Mouse (Mus musculus) lung, embryonic 16.5 days (tissue): ENCODE data around the gene Ccdc78. TPM values are rescaled to one million over a fixed set of nuclear protein-coding genes. Genes with fewer than 3 reads are reported as not detected.

Experiments used
- ATAC-seq: fragments of 200-750 bp; cut with Nextera tagmentation; 2 replicates; pipeline ENCODE4 v1.8.0; 2017; ENCODE audit warnings: low read depth, mild to moderate bottlenecking, moderate library complexity
- H3K27ac ChIP-seq: fragments of 300-500 bp; sonication (generic); 2 replicates; pipeline ENCODE4 v1.5.1; 2014; ENCODE audit warnings: mild to moderate bottlenecking, control low read depth, low read length
- H3K27me3 ChIP-seq: fragments of 300-500 bp; sonication (generic); 2 replicates; pipeline ENCODE4 v1.6.1; 2014; ENCODE audit warnings: low read depth, low read length, mixed read lengths; ENCODE audit not compliant: control insufficient read depth, insufficient read depth
- H3K36me3 ChIP-seq: fragments of 300-500 bp; sonication (generic); 2 replicates; pipeline ENCODE4 v1.6.1; 2014; ENCODE audit warnings: low read length; ENCODE audit not compliant: control insufficient read depth, insufficient read depth
- H3K4me1 ChIP-seq: fragments of 300-500 bp; sonication (generic); replicated peaks from 2 replicates; pipeline ENCODE4 v1.6.1; 2014; ENCODE audit warnings: low read length, mixed read lengths; ENCODE audit not compliant: control insufficient read depth, insufficient read depth
- H3K4me2 ChIP-seq: fragments of 300-500 bp; sonication (generic); 2 replicates; pipeline ENCODE4 v1.6.1; 2014; ENCODE audit warnings: low read depth, low read length, control low read depth
- H3K4me3 ChIP-seq: fragments of 300-500 bp; sonication (generic); 2 replicates; pipeline ENCODE4 v1.5.1; 2014; ENCODE audit warnings: mild to moderate bottlenecking, low read length, control low read depth
- H3K9ac ChIP-seq: fragments of 300-500 bp; sonication (generic); 2 replicates; pipeline ENCODE4 v1.6.1; 2014; ENCODE audit warnings: low read length, control low read depth
- H3K9me3 ChIP-seq: fragments of 300-500 bp; sonication (generic); 2 replicates; pipeline ENCODE4 v1.6.1; 2016; ENCODE audit warnings: low read length; ENCODE audit not compliant: control insufficient read depth
- WGBS: fragments of 180-500 bp; shearing (Covaris S2); extraction: QIAGEN DNeasy Blood & Tissue Kit; methylation state at CpG from one replicate; pipeline ENCODE4 v1.1.7; 2014; 5-methylcytosine and 5-hydroxymethylcytosine counted together
- polyA plus RNA-seq: library from polyadenylated mRNA; unstranded; fragments of >200 nt; fragmentation: Nextera tagmentation; extraction: Ambion mirVana; gene quantifications from 2 replicates; pipeline ENCODE4 v1.2.1, GENCODE M21; 2015

The Ccdc78 gene
- polyA plus RNA-seq, 1 experiment from 2014 or later, result 2.1 TPM

DNA sequence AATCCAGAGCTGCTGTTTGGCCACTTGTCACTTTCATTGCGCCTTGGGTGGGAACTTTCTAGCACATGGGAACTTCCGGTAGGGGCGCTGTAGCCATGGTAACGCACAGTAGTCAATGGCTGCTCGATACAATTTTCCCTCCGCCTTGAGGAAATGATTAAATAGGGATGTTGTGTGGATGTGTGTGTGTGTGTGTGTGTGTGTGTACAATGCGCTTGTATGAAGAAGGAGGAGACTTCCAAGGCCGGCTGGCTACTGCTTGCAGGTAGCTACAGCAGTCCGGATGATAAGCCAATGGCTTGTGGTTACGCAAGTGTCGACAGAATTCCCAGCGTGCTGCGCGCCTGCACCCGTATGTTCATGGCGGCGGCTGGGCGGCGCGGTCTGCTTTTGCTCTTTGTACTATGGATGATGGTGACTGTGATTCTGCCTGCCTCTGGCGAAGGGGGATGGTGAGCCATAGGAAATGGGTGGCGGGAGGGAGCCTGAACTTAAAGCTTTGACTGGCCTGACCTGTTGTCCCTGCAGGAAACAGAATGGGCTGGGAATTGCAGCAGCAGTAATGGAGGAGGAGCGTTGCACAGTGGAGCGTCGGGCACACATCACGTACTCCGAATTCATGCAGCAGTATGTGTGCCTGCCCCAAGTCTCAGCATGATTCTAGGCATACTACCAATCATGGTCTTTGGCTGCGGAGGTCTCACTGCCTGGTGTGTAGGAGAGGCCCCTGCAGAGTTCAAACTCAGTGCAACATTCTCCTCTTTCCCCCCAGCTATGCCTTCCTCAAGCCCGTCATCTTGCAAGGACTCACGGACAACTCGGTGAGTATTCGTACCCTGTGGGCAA lies 42.6 kb downstream of the Ccdc78 start, which contains the start of gene Jmjd8:
Gene Jmjd8 (plus strand): TSS at position 156 of the 846 bp plus-strand sequence.
- peak; percentile 23 for ATAC-seq

GRCm38 (mm10) chr17:25829558-25830017 lies 43.2 kb downstream of the Ccdc78 start:
- Histone ChIP-seq H3K9ac (peak overlapping the region; percentile 85), H3K4me1 (peaks cover 44% of the 10 kb centered on the region), H3K4me2 (peak overlapping the region; percentile 84), H3K4me3 (peak overlapping the region; percentile 72), H3K27me3 (no peaks in the 10 kb centered on the region), H3K9me3 (no peaks in the 10 kb centered on the region), H3K36me3 (peaks cover 14% of the 10 kb centered on the region), H3K27ac (peak overlapping the region; percentile 92)
- WGBS, result 32% methylated on average over 8 of the region's 8 CpGs
- ATAC-seq, result no peak

More for the DNA sequence above, 42.6 kb downstream of the Ccdc78 start, which contains the start of gene Jmjd8:
- Histone ChIP-seq H3K4me1 (peaks cover 44% of the 10 kb centered on the region), H3K27ac (peak within 1 kb of the TSS; percentile 92), H3K27me3 (no peaks in the 10 kb centered on the region), H3K9me3 (no peaks in the 10 kb centered on the region), H3K4me3 (peak within 1 kb of the TSS; percentile 72), H3K4me2 (peak within 1 kb of the TSS; percentile 84), H3K9ac (peak within 1 kb of the TSS; percentile 85), H3K36me3 (peaks cover 14% of the 10 kb centered on the region)
- WGBS, result 0% methylated on average over 32 of the region's 32 CpGs

DNA sequence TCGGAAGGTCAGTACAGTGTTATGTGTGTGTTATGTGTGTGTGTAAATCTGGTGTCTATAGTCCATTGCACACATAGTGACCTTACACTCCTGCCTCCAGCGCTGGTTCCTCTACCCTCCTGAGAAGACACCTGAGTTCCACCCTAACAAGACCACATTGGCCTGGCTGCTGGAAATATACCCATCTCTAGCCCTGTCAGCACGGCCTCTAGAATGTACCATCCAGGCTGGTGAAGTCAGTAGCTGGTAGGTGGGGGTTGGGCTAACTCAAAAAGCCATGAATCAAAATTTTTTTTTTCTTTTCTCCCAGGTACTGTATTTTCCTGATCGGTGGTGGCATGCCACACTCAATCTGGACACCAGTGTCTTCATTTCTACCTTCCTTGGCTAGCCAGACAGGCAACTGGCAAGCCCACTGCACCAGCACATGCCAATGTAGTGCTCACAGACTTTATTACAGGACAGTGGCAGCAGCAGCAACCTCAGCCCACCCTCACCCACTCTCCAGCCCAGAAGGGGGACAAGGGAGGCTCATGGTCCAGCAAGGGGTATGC lies 43.9 kb downstream of the Ccdc78 start:
- Histone ChIP-seq H3K36me3 (peaks cover 14% of the 10 kb centered on the region), H3K27me3 (no peaks in the 10 kb centered on the region), H3K4me3 (no peak overlapping the region), H3K4me2 (no peak overlapping the region), H3K9me3 (no peaks in the 10 kb centered on the region), H3K4me1 (peaks cover 45% of the 10 kb centered on the region), H3K27ac (no peak overlapping the region), H3K9ac (no peak overlapping the region)
- no peak for ATAC-seq
- WGBS, result 82% methylated on average over 4 of the region's 4 CpGs

DNA sequence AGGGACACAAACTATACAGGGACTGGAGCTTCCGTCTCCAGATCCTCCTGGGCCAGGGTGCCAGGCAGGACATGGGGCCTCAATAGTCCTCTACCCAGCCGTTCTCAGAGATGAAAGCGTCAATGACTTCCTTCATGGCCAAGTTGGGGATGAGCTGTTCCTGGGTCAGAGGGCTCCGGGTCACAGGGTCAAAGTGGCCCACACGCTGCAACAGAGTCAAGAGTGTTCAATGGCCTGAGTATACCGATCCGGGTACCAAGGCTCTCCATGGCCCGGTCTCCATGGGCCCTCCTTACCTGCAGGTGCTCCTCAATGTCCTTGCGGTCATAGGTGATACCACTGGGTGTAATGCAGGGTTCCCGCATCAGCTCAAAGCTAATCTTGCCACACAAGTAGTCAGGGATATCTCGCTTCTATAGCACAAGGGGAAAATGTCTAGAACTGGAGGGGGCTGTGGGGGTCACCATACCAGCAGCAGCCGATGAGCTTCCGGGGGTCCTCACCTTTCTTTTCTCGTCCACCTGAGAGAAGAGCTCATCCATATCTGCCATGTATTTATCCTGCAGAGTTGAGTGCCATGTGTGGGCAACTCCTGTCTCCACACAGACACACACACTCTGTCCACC lies 44.5 kb downstream of the Ccdc78 start:
- Histone ChIP-seq H3K4me3 (peak overlapping the region; percentile 85; the same call in 1 of the 2 replicates), H3K27ac (no peak overlapping the region), H3K4me1 (peaks cover 51% of the 10 kb centered on the region), H3K27me3 (no peaks in the 10 kb centered on the region), H3K4me2 (peak overlapping the region; percentile 91), H3K9me3 (no peaks in the 10 kb centered on the region), H3K36me3 (peaks cover 14% of the 10 kb centered on the region), H3K9ac (no peak overlapping the region)
- no peak for ATAC-seq
- WGBS, result 81% methylated on average over 14 of the region's 14 CpGs

DNA sequence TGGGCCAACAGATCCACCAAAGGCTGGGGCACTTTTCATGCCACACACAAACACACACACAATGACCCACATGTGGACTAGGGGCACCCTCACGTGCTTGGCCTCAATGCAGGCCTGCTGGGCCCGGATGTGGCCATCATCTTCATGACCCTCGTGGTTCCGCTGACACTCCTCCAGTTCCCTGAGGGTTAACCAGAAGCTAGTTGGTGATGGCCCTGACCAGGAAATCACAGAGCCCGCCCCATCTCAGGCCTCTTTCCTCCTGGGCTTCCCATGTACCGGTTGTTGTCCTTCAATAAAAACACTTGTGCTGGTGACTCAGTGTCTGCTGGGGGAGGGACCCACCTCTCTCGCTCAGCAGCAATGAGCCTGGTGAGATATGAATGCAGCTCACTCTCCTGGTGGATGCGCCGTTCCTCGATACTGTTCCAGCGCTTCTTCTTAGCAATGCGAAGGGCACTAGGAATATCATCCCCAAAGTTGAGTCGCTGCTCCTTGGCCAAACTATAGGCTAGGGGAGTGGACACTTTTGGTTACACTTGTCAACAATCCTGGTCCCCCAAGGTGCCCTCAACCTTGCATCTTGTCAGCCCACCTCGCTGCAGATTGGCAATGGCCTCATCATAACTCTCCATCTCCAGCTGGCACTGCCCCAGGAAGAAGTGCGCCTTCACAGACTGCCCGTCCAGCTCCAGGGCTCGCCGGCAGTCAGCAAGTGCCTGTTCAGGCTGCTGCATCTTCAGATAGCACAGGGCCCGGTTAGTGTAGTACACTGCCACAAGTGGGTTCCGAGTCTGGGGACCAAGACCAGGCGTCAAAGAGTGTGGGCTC lies 45.3 kb downstream of the Ccdc78 start:
- H3K36me3 ChIP-seq, result peaks cover 14% of the 10 kb centered on the region
- no peak for ATAC-seq

GRCm38 (mm10) chr17:25832436-25833290 lies 46.3 kb downstream of the Ccdc78 start:
- under 1% methylated on average over 75 of the region's 77 CpGs for WGBS
- Histone ChIP-seq H3K4me3 (peak overlapping the region; percentile 85), H3K4me1 (peaks cover 64% of the 10 kb centered on the region), H3K36me3 (peaks cover 14% of the 10 kb centered on the region), H3K27me3 (no peaks in the 10 kb centered on the region), H3K9ac (peak overlapping the region; percentile 90), H3K4me2 (peak overlapping the region; percentile 91), H3K9me3 (no peaks in the 10 kb centered on the region), H3K27ac (peak overlapping the region; percentile 93)
- ATAC-seq, result peak; percentile 93

More for the DNA sequence above, 45.3 kb downstream of the Ccdc78 start:
- 46% methylated on average over 21 of the region's 21 CpGs for WGBS
- Histone ChIP-seq H3K9me3 (no peaks in the 10 kb centered on the region), H3K27me3 (no peaks in the 10 kb centered on the region), H3K9ac (peak overlapping the region; percentile 90), H3K4me3 (peak overlapping the region; percentile 85), H3K27ac (peak overlapping the region; percentile 89), H3K4me1 (peaks cover 57% of the 10 kb centered on the region), H3K4me2 (peak overlapping the region; percentile 91)

DNA sequence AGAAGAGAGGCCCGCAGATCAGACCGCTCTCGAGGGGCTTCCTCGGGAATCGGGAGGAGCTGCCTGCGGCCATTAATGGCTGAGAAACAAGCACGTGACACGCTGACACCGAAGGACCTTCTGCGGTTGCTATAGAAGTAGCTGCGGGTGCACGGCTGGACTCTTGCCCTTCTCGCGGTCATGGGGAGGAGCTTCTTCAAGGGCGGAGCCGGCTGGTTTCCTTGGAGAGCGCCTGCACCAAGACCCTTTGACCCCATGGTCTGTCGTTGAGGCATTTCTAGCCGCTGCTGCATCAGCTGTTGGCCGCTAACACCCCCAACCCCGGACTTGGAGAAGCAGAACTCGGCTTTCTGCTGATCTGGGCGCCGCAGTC lies 46.9 kb downstream of the Ccdc78 start, which contains the start of gene Stub1:
Gene Stub1 (minus strand): TSS at position 114 of the 373 bp plus-strand sequence.
- peak; percentile 75 for ATAC-seq

More for the DNA sequence above, 46.9 kb downstream of the Ccdc78 start, which contains the start of gene Stub1:
- Histone ChIP-seq H3K36me3 (peaks cover 16% of the 10 kb centered on the region), H3K27me3 (no peaks in the 10 kb centered on the region), H3K27ac (peak within 1 kb of the TSS; percentile 93), H3K9ac (peak within 1 kb of the TSS; percentile 90), H3K9me3 (no peaks in the 10 kb centered on the region), H3K4me2 (peak within 1 kb of the TSS; percentile 91), H3K4me1 (peaks cover 62% of the 10 kb centered on the region), H3K4me3 (peak within 1 kb of the TSS; percentile 85)
- WGBS, result under 1% methylated on average over 24 of the region's 24 CpGs
